Mouse (Mus musculus) CH12.LX (cell line): ENCODE data around the gene Mfsd11. TPM values are rescaled to one million over a fixed set of nuclear protein-coding genes. Genes with fewer than 3 reads are reported as not detected.

ENCODE experiments used
- DNase-seq: peaks from one replicate; pipeline ENCODE4 v3.0.0-alpha.2; 2013; ENCODE audit errors: extremely low read depth
- H3K27ac ChIP-seq: 2 replicates; pipeline ENCODE4 v1.5.1; 2012; ENCODE audit warnings: low read depth, mild to moderate bottlenecking, control low read depth, moderate library complexity; ENCODE audit not compliant: insufficient read depth
- H3K27me3 ChIP-seq: replicated peaks from 2 replicates; pipeline ENCODE3; 2012; ENCODE audit warnings: inconsistent platforms
- H3K36me3 ChIP-seq, 2 experiments: replicated peaks in 1 of 2; 2 replicates each; pipeline versions ENCODE3 to v1.6.1; 2012; ENCODE audit warnings: inconsistent platforms in 1 of 2, low read length in 1 of 2, mild to moderate bottlenecking in 1 of 2, mixed read lengths in 1 of 2, moderate library complexity in 1 of 2; ENCODE audit not compliant: control insufficient read depth in 1 of 2, insufficient read depth in 1 of 2
- H3K4me1 ChIP-seq, 2 experiments: 2 replicates each; pipeline ENCODE4 v1.6.1; 2012; ENCODE audit warnings: inconsistent platforms in 1 of 2, moderate library complexity in 1 of 2; ENCODE audit not compliant: insufficient read depth in 2 of 2, control insufficient read depth in 1 of 2
- H3K4me2 ChIP-seq: 2 replicates; pipeline ENCODE4 v1.6.1; 2012; ENCODE audit warnings: low read depth, mild to moderate bottlenecking, control low read depth; ENCODE audit not compliant: poor library complexity, insufficient read depth, severe bottlenecking
- H3K4me3 ChIP-seq, 3 experiments: fragments of 150-350 bp in 1 of 3; sonication (generic) in 1 of 3; replicated peaks in 1 of 3; 2 replicates each; pipeline versions ENCODE3 to v1.5.1; 2011 to 2012; ENCODE audit warnings: low read depth in 2 of 3, low read length in 2 of 3, mild to moderate bottlenecking in 2 of 3, moderate library complexity in 2 of 3, control low read depth in 1 of 3, improper control_type of control experiment in 1 of 3, inconsistent platforms in 1 of 3, mixed read lengths in 1 of 3; ENCODE audit not compliant: poor library complexity in 1 of 3
- H3K79me2 ChIP-seq: replicated peaks from 2 replicates; pipeline ENCODE4 v1.6.1; 2012; ENCODE audit warnings: mild to moderate bottlenecking, moderate library complexity; ENCODE audit not compliant: control insufficient read depth, poor library complexity, insufficient read depth, severe bottlenecking; ENCODE audit errors: extremely low read depth
- H3K9ac ChIP-seq: 2 replicates; pipeline ENCODE4 v1.6.1; 2012; ENCODE audit warnings: low read depth, mild to moderate bottlenecking, control low read depth, moderate library complexity; ENCODE audit not compliant: insufficient read depth
- H3K9me3 ChIP-seq: replicated peaks from 2 replicates; pipeline ENCODE3; 2012; ENCODE audit warnings: low read length, inconsistent platforms, mixed read lengths
- CHD1 ChIP-seq: IDR thresholded peaks from 2 replicates; pipeline ENCODE4 v1.6.1; 2012; ENCODE audit warnings: low read depth, low read length, improper control_type of control experiment, inconsistent platforms
- ELF1 ChIP-seq: IDR thresholded peaks from 2 replicates; pipeline ENCODE4 v1.6.1; 2014; ENCODE audit warnings: low read depth, mild to moderate bottlenecking, inconsistent platforms, low read length, improper control_type of control experiment
- ETS1 ChIP-seq: conservative IDR thresholded peaks from 2 replicates; pipeline ENCODE4 v1.6.1; 2012; ENCODE audit warnings: low read depth, mild to moderate bottlenecking, inconsistent platforms, low read length, improper control_type of control experiment, moderate library complexity
- IRF4 ChIP-seq: IDR thresholded peaks from 2 replicates; pipeline ENCODE4 v1.6.1; 2014; ENCODE audit warnings: low read depth, mild to moderate bottlenecking, inconsistent platforms, low read length, improper control_type of control experiment
- MAX ChIP-seq: IDR thresholded peaks from 2 replicates; pipeline ENCODE4 v1.6.1; 2011; ENCODE audit warnings: low read length, improper control_type of control experiment
- MEF2A ChIP-seq: IDR thresholded peaks from 2 replicates; pipeline ENCODE4 v1.6.1; 2014; ENCODE audit warnings: low read depth, mild to moderate bottlenecking, inconsistent platforms, low read length, improper control_type of control experiment, borderline replicate concordance
- MXI1 ChIP-seq: IDR thresholded peaks from 2 replicates; pipeline ENCODE4 v1.6.1; 2011; ENCODE audit warnings: mild to moderate bottlenecking, low read depth, low read length, improper control_type of control experiment
- NELFE ChIP-seq: IDR thresholded peaks from 2 replicates; pipeline ENCODE4 v1.6.1; 2011; ENCODE audit warnings: low read depth, low read length, improper control_type of control experiment
- NRF1 ChIP-seq: IDR thresholded peaks from 2 replicates; pipeline ENCODE4 v1.6.1; 2014; ENCODE audit warnings: low read depth, mild to moderate bottlenecking, inconsistent platforms, low read length, improper control_type of control experiment, moderate library complexity
- POLR2AphosphoS2 ChIP-seq: IDR thresholded peaks from 2 replicates; pipeline ENCODE4 v1.6.1; 2011; ENCODE audit warnings: low read depth, low read length, improper control_type of control experiment
- SIN3A ChIP-seq: IDR thresholded peaks from 2 replicates; pipeline ENCODE4 v1.6.1; 2012; ENCODE audit warnings: low read length, improper control_type of control experiment, inconsistent platforms
- TBP ChIP-seq: conservative IDR thresholded peaks from 2 replicates; pipeline ENCODE4 v1.6.1; 2011; ENCODE audit warnings: low read depth, low read length, improper control_type of control experiment
- TCF12 ChIP-seq: IDR thresholded peaks from 2 replicates; pipeline ENCODE4 v1.6.1; 2014; ENCODE audit warnings: low read depth, mild to moderate bottlenecking, inconsistent platforms, low read length, improper control_type of control experiment
- UBTF ChIP-seq: IDR thresholded peaks from 2 replicates; pipeline ENCODE4 v1.6.1; 2012; ENCODE audit warnings: low read depth, mild to moderate bottlenecking, inconsistent platforms, low read length, improper control_type of control experiment, moderate library complexity
- USF1 ChIP-seq: IDR thresholded peaks from 2 replicates; pipeline ENCODE4 v1.6.1; 2014; ENCODE audit warnings: low read depth, mild to moderate bottlenecking, inconsistent platforms, low read length, improper control_type of control experiment
- ZKSCAN1 ChIP-seq: IDR thresholded peaks from 2 replicates; pipeline ENCODE4 v1.6.1; 2012; ENCODE audit warnings: low read depth, inconsistent platforms, low read length, improper control_type of control experiment, borderline replicate concordance
- ZNF384 ChIP-seq: IDR thresholded peaks from 2 replicates; pipeline ENCODE4 v1.6.1; 2012; ENCODE audit warnings: low read depth, low read length, improper control_type of control experiment, inconsistent platforms
- dilution Hi-C: fragments of 300-500 bp; cut with MboI; formaldehyde crosslinking; loops from 2 replicates; pipeline ENCODE4 v1.14.3; 2020; ENCODE audit warnings: low sequenced_read_pairs; ENCODE audit not compliant: extremely low pct_unique_long_range_greater_than_20kb, extremely low pct_ligation_motif_present
- in situ Hi-C: fragments of 300-500 bp; cut with MboI; formaldehyde crosslinking; loops from 3 replicates; pipeline ENCODE4 v1.14.3; 2019; ENCODE audit warnings: low sequenced_read_pairs, low pct_ligation_motif_present, low pct_unique_long_range_greater_than_20kb, mixed read lengths
- polyA plus RNA-seq: library from polyadenylated mRNA; unstranded; fragments of >175 nt; gene quantifications from 2 replicates; pipeline ENCODE4 v1.2.1, GENCODE M21; 2012; ENCODE audit warnings: low read depth; ENCODE audit not compliant: insufficient read length
- total RNA-seq, 2 experiments: library from RNA; depleted of rRNA; stranded (reverse); fragments of 300-350 nt in 1 of 2; fragments of >200 nt in 1 of 2; gene quantifications; 2 replicates each; pipeline ENCODE4 v1.2.3; 2012 to 2014

The Mfsd11 gene
- total and polyA plus RNA-seq, 3 experiments: 4.1 to 17.7 (median 13.2) TPM

DNA sequence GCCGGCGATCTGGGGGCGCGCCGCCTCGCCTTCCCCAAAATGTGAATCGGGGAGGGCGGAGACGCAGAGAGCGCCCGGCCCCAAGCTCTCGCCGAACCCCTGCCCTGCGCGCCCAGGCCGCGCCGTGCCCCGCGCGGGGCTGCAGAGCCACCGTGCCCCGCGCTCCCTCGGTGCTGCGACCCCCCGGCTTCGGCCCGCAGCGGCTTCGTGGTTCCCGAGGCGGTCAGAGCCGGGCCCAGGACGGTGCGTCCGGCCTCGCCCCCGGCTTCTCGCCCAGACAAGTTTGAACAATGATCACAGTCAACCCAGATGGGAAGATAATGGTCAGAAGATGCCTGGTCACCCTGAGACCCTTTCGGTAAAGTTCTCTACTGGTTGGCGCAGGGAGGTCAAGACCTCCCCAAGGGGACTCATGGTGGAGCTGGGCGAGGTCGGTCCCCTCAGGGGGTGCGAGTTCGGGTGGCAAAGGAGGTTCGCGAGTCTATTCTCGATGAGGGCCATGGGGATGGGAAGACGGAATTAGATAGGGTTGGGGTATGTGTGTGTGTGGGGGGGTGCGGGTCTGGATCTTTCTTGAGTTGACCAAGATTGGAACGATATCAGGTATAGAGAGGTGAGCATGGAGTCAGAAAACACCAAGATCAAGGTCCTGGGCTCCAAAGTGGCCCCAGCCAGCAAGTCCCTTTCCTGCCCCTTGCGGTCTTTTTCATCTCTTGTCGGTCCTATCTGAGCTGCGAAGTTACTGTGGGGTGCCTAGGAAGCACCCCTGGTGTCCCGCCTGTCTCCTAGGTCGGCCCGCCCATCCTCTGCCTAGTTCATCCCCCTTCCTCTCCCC, 67.2 kb downstream of the Mfsd11 start:
- Histone ChIP-seq H3K4me3 (no peak overlapping the region), H3K9ac (no peak overlapping the region), H3K9me3 (peaks cover 19% of the 10 kb centered on the region), H3K36me3 (no peaks in the 10 kb centered on the region), H3K4me1 (no peaks in the 10 kb centered on the region), H3K27me3 (peaks cover 77% of the 10 kb centered on the region), H3K79me2 (no peaks in the 10 kb centered on the region), H3K4me2 (no peak overlapping the region), H3K27ac (no peak overlapping the region)
- in situ Hi-C loops: no loop called here
- dilution Hi-C loops: no loop called here
- TF ChIP-seq POLR2AphosphoS2 (no peak), USF1 (no peak), SIN3A (no peak), UBTF (no peak)
- no peak for DNase-seq

DNA sequence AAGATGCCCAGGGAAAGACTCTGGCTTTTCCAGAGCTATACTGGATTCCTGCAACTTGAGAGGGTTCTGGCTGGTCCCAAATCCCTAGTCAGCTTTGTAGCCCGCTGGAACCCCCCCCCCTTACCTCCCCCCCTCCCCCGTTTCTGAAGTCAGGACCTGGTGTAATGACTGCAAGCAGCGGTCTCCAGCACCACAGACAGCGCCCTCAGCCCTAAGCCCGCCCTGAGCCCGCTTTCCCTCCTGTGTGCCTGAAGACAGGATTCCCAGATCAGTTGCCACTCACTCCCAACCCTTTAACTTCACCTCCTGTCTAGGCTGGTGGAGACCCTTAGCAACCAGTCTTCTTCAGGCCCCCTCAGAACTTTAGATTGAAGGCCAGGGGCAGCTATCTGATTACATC, 68.5 kb downstream of the Mfsd11 start:
- Histone ChIP-seq H3K27ac (no peak overlapping the region), H3K4me1 (no peaks in the 10 kb centered on the region), H3K4me2 (no peak overlapping the region), H3K9ac (no peak overlapping the region), H3K79me2 (no peaks in the 10 kb centered on the region), H3K9me3 (peaks cover 19% of the 10 kb centered on the region), H3K27me3 (peaks cover 77% of the 10 kb centered on the region), H3K36me3 (no peaks in the 10 kb centered on the region), H3K4me3 (no peak overlapping the region)
- DNase-seq: no peak
- in situ Hi-C loops (no loop called here), dilution Hi-C loops (no loop called here)
- TF ChIP-seq MXI1 (no peak), NELFE (no peak), TBP (no peak), ZNF384 (no peak), ELF1 (no peak), MEF2A (no peak), TCF12 (no peak), ZKSCAN1 (no peak), CHD1 (no peak), NRF1 (no peak), MAX (no peak), IRF4 (no peak), ETS1 (no peak)
